19 mouse cellular contexts compared by ENCODE assay signal in the genomic region with DNA sequence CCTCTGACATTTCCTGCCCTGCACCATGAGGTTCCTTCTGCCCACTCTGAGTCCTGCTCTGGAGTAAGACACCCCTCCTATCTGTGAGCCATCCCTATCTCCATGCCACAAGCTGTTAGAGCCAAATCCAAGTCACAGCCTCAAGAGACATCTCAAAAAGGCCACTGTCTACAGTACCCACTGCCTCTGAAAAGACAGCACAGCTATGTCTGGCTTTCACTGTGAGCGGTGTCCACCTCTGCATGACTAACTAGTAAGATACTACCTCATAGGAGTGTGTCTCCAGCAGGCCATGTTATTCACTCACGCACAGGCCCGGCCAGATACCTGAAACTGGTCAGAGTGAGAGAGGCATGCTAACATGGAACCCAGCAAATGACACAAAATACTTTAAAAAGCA.
"Had no signal": no experiment of that assay in that cellular context is flagged by ENCODE, and none has a peak within 500 bp of the region (broad histone marks: within the 10 kb centered on the region; RNA-seq: fewer than 3 reads in every experiment).

No protein-coding gene starts in this region.

- ATAC-seq: liver, postnatal 0 days; lung, postnatal 0 days; midbrain, embryonic 13.5 days; midbrain, embryonic 15.5 days had no signal

- H3K4me1 ChIP-seq: liver, embryonic 15.5 days; lung, embryonic 15.5 days; megakaryocyte, embryonic 14.5 days; midbrain, embryonic 13.5 days; midbrain, embryonic 15.5 days; neural tube, embryonic 12.5 days; stomach, embryonic 15.5 days had no signal

- H3K4me2 ChIP-seq: liver, embryonic 15.5 days; lung, embryonic 15.5 days; midbrain, embryonic 11.5 days; midbrain, embryonic 13.5 days; midbrain, embryonic 15.5 days; neural tube, embryonic 12.5 days; stomach, embryonic 15.5 days had no signal

- H3K9me3 ChIP-seq: liver, embryonic 15.5 days; lung, embryonic 15.5 days; megakaryocyte, embryonic 14.5 days; midbrain, embryonic 13.5 days; midbrain, embryonic 15.5 days; neural tube, embryonic 12.5 days; stomach, embryonic 15.5 days had no signal

- H3K9ac ChIP-seq: liver, embryonic 15.5 days; liver, postnatal 0 days; lung, embryonic 15.5 days; midbrain, embryonic 13.5 days; midbrain, embryonic 15.5 days; neural tube, embryonic 12.5 days; stomach, embryonic 15.5 days had no signal

- DNase-seq: liver, postnatal 0 days; lung, adult 2 months; lung, postnatal 14 days; lung, postnatal 36 days; right cerebral cortex, postnatal 14 days; thymus, adult 2 months; thymus, postnatal 25 days; thymus, postnatal 4 days had no signal

- H3K27ac ChIP-seq: liver, embryonic 15.5 days; lung, embryonic 15.5 days; macrophage; midbrain, embryonic 13.5 days; midbrain, embryonic 15.5 days; neural tube, embryonic 12.5 days; stomach, embryonic 15.5 days; stomach, postnatal 0 days had no signal

- H3K27me3 ChIP-seq: liver, embryonic 15.5 days; lung, embryonic 15.5 days; megakaryocyte, embryonic 14.5 days; midbrain, embryonic 13.5 days; midbrain, embryonic 15.5 days; neural tube, embryonic 12.5 days; stomach, embryonic 15.5 days had no signal

- H3K4me3 ChIP-seq: liver, embryonic 15.5 days; lung, embryonic 15.5 days; megakaryocyte, embryonic 14.5 days; midbrain, embryonic 13.5 days; midbrain, embryonic 15.5 days; neural tube, embryonic 12.5 days; stomach, embryonic 15.5 days had no signal
